Mouse (Mus musculus): ENCODE measurements around the gene Map3k5.

DNA sequence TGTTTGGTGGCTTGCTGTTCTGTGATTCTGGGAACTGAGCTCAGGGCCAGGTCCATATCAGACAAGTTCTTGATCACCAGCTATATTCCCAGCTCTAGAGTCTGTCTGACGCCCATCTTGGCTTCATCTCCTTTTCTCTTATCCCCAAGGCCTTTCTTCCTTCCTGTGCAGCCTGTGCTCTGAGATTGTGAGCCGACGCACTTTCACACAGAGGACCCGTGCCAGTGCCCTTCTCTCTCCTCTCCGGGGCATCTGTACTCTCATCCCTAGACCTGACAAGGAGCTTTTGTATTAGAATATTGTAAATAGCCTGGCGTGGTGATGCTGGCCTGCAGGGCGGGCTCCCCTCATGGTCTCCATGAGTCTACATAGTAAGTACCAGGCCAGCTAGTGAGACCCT lies 221.1 kb downstream of the Map3k5 start:
- no peak for TF ChIP-seq POLR2A (IDR thresholded peaks at IDR 0.05; ENCODE audit: control insufficient read depth, low read depth, low read length)
- TF ChIP-seq CTCF (IDR thresholded peaks at IDR 0.05; ENCODE audit: control insufficient read depth, insufficient read depth, insufficient replicate concordance, low read depth, low read length): no peak

Data from testis, adult 2 months (tissue).